Mouse (Mus musculus) erythroblast, embryonic 14.5 days (primary cell): ENCODE data around the gene Rpf2.

Source experiments
- GATA1 ChIP-seq: IDR thresholded peaks from 2 replicates; pipeline ENCODE4 v1.6.1; 2012; ENCODE audit warnings: low read length, inconsistent platforms, mixed read lengths
- TAL1 ChIP-seq: IDR thresholded peaks from 3 replicates; pipeline ENCODE4 v1.6.1; 2012; ENCODE audit warnings: low read length, inconsistent platforms, mixed read lengths

DNA sequence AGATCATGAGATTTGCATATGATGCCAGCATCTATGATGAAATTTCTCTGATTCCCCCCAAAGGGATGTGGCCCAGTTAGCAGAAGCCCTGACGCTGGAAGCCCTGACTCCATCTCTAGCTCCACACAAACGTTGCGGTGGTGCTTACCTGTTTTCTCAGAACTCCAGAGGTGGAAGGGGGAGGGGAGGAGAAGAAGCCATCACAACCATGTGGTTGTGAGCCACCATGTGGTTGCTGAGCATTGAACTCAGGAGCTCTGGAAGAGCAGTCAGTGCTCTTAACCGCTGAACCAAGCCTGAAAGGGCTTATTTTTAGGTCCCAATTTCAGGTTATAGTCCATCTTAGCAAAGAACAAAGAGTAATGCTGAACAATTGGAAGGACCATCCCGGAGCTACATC lies 13.5 kb upstream of the Rpf2 start:
- TF ChIP-seq GATA1 (no peak), TAL1 (no peak)
